Mouse (Mus musculus): Measurements from ENCODE around the gene Spock1.

DNA sequence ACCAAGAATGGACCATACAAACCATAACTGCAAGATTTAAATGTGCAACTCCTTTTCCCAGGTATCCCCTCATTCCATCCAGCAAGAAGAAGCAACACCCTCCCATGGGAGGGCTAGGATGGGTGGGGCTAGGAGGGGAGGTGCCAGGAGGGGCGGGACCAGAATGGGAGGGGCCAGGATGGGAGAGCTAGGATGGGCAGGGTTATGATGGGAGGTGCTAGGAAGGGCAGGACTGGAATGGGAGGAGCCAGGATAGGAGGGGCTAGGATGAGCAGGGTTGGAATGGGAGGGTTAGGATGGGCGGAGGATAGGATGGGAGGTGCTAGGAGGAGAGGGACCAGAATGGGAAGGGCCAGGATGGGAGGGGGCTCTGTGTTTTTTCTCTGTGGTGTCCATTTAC, 175.9 kb downstream of the Spock1 start:
- TF ChIP-seq CTCF (IDR thresholded peaks at IDR 0.05; ENCODE audit: insufficient read depth, low read length) (no peak), POLR2A (IDR thresholded peaks at IDR 0.05; ENCODE audit: borderline replicate concordance, extremely low read depth, low read depth, low read length) (no peak)

Measured in lung, adult 2 months (tissue).